Mouse (Mus musculus): Measurements from ENCODE around the gene Gm973. TPM values are rescaled to one million over a fixed set of nuclear protein-coding genes. Genes with fewer than 3 reads are reported as not detected.
A peak's percentile ranks its signal among the peaks of the same experiment; 100 is the strongest.

The Gm973 gene
- polyA plus RNA-seq, 1 experiment, result 0.22 TPM

GRCm38 (mm10) chr1:59549036-59549675 lies 33.1 kb downstream of the Gm973 start:
- TF ChIP-seq POLR2A (IDR thresholded peaks at IDR 0.05; ENCODE audit: low read depth, low read length) (no peak), CTCF (conservative IDR thresholded peaks at IDR 0.05; ENCODE audit: insufficient read depth, insufficient read length, low read depth, low read length) (no peak)
- Histone ChIP-seq H3K36me3 (ENCODE audit: control insufficient read depth, insufficient read depth, low read length) (no peaks in the 10 kb centered on the region), H3K27ac (ENCODE audit: insufficient read depth, low read depth, low read length) (no peak overlapping the region), H3K4me1 (ENCODE audit: control insufficient read depth, insufficient read depth, low read length) (no peaks in the 10 kb centered on the region), H3K27me3 (replicated peaks; ENCODE audit: control insufficient read depth, insufficient read depth, low read length) (no peaks in the 10 kb centered on the region), H3K4me3 (ENCODE audit: insufficient read depth, low read depth, low read length) (no peak overlapping the region)
- no peak for DNase-seq
- WGBS, result 85% methylated on average over 7 of the region's 7 CpGs

GRCm38 (mm10) chr1:59550227-59550626 lies 34.2 kb downstream of the Gm973 start:
- WGBS, result 40% methylated on average over 6 of the region's 6 CpGs
- no peaks in the 10 kb centered on the region for H3K27me3 ChIP-seq (replicated peaks; ENCODE audit: control insufficient read depth, insufficient read depth, low read length)
- peak; percentile 44 for DNase-seq
- H3K27ac ChIP-seq (ENCODE audit: insufficient read depth, low read depth, low read length), result no peak overlapping the region
- H3K4me3 ChIP-seq (ENCODE audit: insufficient read depth, low read depth, low read length), result no peak overlapping the region
- no peak for TF ChIP-seq CTCF (conservative IDR thresholded peaks at IDR 0.05; ENCODE audit: insufficient read depth, insufficient read length, low read depth, low read length)
- TF ChIP-seq POLR2A (IDR thresholded peaks at IDR 0.05; ENCODE audit: low read depth, low read length), result no peak
- no peaks in the 10 kb centered on the region for H3K36me3 ChIP-seq (ENCODE audit: control insufficient read depth, insufficient read depth, low read length)
- no peaks in the 10 kb centered on the region for H3K4me1 ChIP-seq (ENCODE audit: control insufficient read depth, insufficient read depth, low read length)

GRCm38 (mm10) chr1:59550996-59551395 lies 34.9 kb downstream of the Gm973 start:
- H3K4me3 ChIP-seq (ENCODE audit: insufficient read depth, low read depth, low read length), result no peak overlapping the region
- H3K27me3 ChIP-seq (replicated peaks; ENCODE audit: control insufficient read depth, insufficient read depth, low read length), result no peaks in the 10 kb centered on the region
- no peaks in the 10 kb centered on the region for H3K4me1 ChIP-seq (ENCODE audit: control insufficient read depth, insufficient read depth, low read length)
- no peaks in the 10 kb centered on the region for H3K36me3 ChIP-seq (ENCODE audit: control insufficient read depth, insufficient read depth, low read length)
- TF ChIP-seq POLR2A (IDR thresholded peaks at IDR 0.05; ENCODE audit: low read depth, low read length) (no peak), CTCF (conservative IDR thresholded peaks at IDR 0.05; ENCODE audit: insufficient read depth, insufficient read length, low read depth, low read length) (no peak)
- H3K27ac ChIP-seq (ENCODE audit: insufficient read depth, low read depth, low read length), result no peak overlapping the region
- 84% methylated on average over 11 of the region's 11 CpGs for WGBS
- no peak for DNase-seq

GRCm38 (mm10) chr1:59553708-59554107 lies 37.6 kb downstream of the Gm973 start:
- TF ChIP-seq CTCF (conservative IDR thresholded peaks at IDR 0.05; ENCODE audit: insufficient read depth, insufficient read length, low read depth, low read length) (no peak), POLR2A (IDR thresholded peaks at IDR 0.05; ENCODE audit: low read depth, low read length) (no peak)
- 70% methylated on average over 5 of the region's 5 CpGs for WGBS
- Histone ChIP-seq H3K36me3 (ENCODE audit: control insufficient read depth, insufficient read depth, low read length) (no peaks in the 10 kb centered on the region), H3K4me3 (ENCODE audit: insufficient read depth, low read depth, low read length) (no peak overlapping the region), H3K4me1 (ENCODE audit: control insufficient read depth, insufficient read depth, low read length) (no peaks in the 10 kb centered on the region), H3K27me3 (replicated peaks; ENCODE audit: control insufficient read depth, insufficient read depth, low read length) (no peaks in the 10 kb centered on the region), H3K27ac (ENCODE audit: insufficient read depth, low read depth, low read length) (no peak overlapping the region)
- no peak for DNase-seq

GRCm38 (mm10) chr1:59563581-59563980 lies 47.5 kb downstream of the Gm973 start:
- TF ChIP-seq CTCF (conservative IDR thresholded peaks at IDR 0.05; ENCODE audit: insufficient read depth, insufficient read length, low read depth, low read length), result no peak
- TF ChIP-seq POLR2A (IDR thresholded peaks at IDR 0.05; ENCODE audit: low read depth, low read length), result no peak
- no peak for DNase-seq
- H3K4me1 ChIP-seq (ENCODE audit: control insufficient read depth, insufficient read depth, low read length), result no peaks in the 10 kb centered on the region
- no peaks in the 10 kb centered on the region for H3K36me3 ChIP-seq (ENCODE audit: control insufficient read depth, insufficient read depth, low read length)
- H3K27ac ChIP-seq (ENCODE audit: insufficient read depth, low read depth, low read length), result no peak overlapping the region
- no peaks in the 10 kb centered on the region for H3K27me3 ChIP-seq (replicated peaks; ENCODE audit: control insufficient read depth, insufficient read depth, low read length)
- 85% methylated on average over 2 of the region's 2 CpGs for WGBS
- H3K4me3 ChIP-seq (ENCODE audit: insufficient read depth, low read depth, low read length), result no peak overlapping the region

- Histone ChIP-seq H3K27ac (ENCODE audit: insufficient read depth, low read depth, low read length) (no peak overlapping the region), H3K4me3 (ENCODE audit: insufficient read depth, low read depth, low read length) (no peak overlapping the region), H3K27me3 (replicated peaks; ENCODE audit: control insufficient read depth, insufficient read depth, low read length) (no peaks in the 10 kb centered on the region), H3K4me1 (ENCODE audit: control insufficient read depth, insufficient read depth, low read length) (no peaks in the 10 kb centered on the region), H3K36me3 (ENCODE audit: control insufficient read depth, insufficient read depth, low read length) (no peaks in the 10 kb centered on the region)
- 69% methylated on average over 5 of the region's 5 CpGs for WGBS
- no peak for DNase-seq
- TF ChIP-seq CTCF (conservative IDR thresholded peaks at IDR 0.05; ENCODE audit: insufficient read depth, insufficient read length, low read depth, low read length), result no peak
- no peak for TF ChIP-seq POLR2A (IDR thresholded peaks at IDR 0.05; ENCODE audit: low read depth, low read length)
Measured at GRCm38 (mm10) chr1:59565804-59566203, 49.7 kb downstream of the Gm973 start.

GRCm38 (mm10) chr1:59566281-59566680 lies 50.2 kb downstream of the Gm973 start:
- no peak for TF ChIP-seq POLR2A (IDR thresholded peaks at IDR 0.05; ENCODE audit: low read depth, low read length)
- no peak for TF ChIP-seq CTCF (conservative IDR thresholded peaks at IDR 0.05; ENCODE audit: insufficient read depth, insufficient read length, low read depth, low read length)
- no peak overlapping the region for H3K27ac ChIP-seq (ENCODE audit: insufficient read depth, low read depth, low read length)
- H3K36me3 ChIP-seq (ENCODE audit: control insufficient read depth, insufficient read depth, low read length), result no peaks in the 10 kb centered on the region
- H3K27me3 ChIP-seq (replicated peaks; ENCODE audit: control insufficient read depth, insufficient read depth, low read length), result no peaks in the 10 kb centered on the region
- no peaks in the 10 kb centered on the region for H3K4me1 ChIP-seq (ENCODE audit: control insufficient read depth, insufficient read depth, low read length)
- no peak overlapping the region for H3K4me3 ChIP-seq (ENCODE audit: insufficient read depth, low read depth, low read length)
- WGBS, result 74% methylated on average over 7 of the region's 7 CpGs
- no peak for DNase-seq
